Mouse (Mus musculus): Measurements from ENCODE around the gene Slc12a8.

GRCm38 (mm10) chr16:33581661-33582099 lies 64.6 kb downstream of the Slc12a8 start:
- TF ChIP-seq HCFC1 (IDR thresholded peaks at IDR 0.05; ENCODE audit: borderline replicate concordance, insufficient read depth, low read length): no peak
- no peak for TF ChIP-seq CHD2 (IDR thresholded peaks at IDR 0.05; ENCODE audit: low read depth, low read length)
- TF ChIP-seq ZNF384 (IDR thresholded peaks at IDR 0.05; ENCODE audit: low read depth, low read length): no peak
- no peak for TF ChIP-seq ZC3H11A (IDR thresholded peaks at IDR 0.05; ENCODE audit: borderline replicate concordance, low read depth, low read length)
- no peak for TF ChIP-seq MAFK (IDR thresholded peaks at IDR 0.05; ENCODE audit: insufficient read depth, low read depth, low read length)

Data from ES-E14 (cell line).